In the genomic region with DNA sequence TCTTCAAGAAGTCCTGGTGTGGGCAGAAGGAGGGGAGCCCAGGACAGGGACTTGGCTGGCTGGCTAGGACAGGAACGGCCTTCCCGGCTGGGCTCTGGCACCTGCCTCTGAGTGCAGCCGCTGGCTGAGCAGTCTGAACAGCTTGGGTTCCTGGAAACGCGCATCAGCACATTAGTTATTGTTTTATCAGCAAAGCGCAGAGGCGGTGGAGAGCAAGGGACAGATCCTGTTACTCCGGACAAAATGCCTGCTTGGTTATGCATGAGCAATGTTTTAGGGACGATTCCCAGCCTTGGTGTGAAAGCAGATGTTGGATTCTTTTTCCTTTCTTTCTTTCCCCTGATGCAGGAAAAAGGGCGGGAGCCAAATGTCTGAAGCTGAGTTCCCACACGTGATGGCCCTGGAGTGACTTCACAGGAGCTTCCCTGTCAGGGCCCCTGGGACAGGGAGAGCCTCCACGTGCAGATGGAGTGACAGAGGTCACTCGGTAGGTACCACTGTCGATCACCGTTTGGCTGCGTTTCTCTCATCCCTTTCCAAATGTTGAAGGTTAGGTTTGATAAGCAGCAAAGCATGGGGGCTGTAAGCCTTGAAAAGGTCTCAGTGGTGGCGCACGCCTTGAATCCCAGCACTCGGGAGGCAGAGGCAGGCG, we compare ENCODE assay signal across 8 mouse cellular contexts.
DNase-seq lines count a peak whose midpoint lies in the region.

No protein-coding gene starts in this region.

- DNase-seq in adrenal gland, postnatal 10 days = peak; percentile 16
- DNase-seq in adrenal gland, adult 8-10 months = no peak
- peak; percentile 7 for DNase-seq in ovary, postnatal 10 days (ENCODE audit: low spot score)
- DNase-seq in ovary, adult 18-20 months (ENCODE audit: low spot score) = no peak
- DNase-seq in kidney, postnatal 14 days = peak; percentile 57
- peak; percentile 7 to 50 for DNase-seq in urinary bladder, postnatal 36 days (ENCODE audit: low spot score in 2 of 2)
- DNase-seq in thymus, postnatal 4 days = no peak
- no peak for DNase-seq in frontal cortex, postnatal 36 days (ENCODE audit: low spot score in 2 of 2)

Comparison
In these comparisons a context has a peak if more than half of its experiments do, and no peak if none do; other contexts are left out.
1. DNase-seq: peak in adrenal gland, postnatal 10 days (single experiment), ovary, postnatal 10 days (single experiment), kidney, postnatal 14 days (single experiment) and urinary bladder, postnatal 36 days (2 of 2); none in adrenal gland, adult 8-10 months (single experiment), ovary, adult 18-20 months (single experiment), thymus, postnatal 4 days (single experiment) and frontal cortex, postnatal 36 days (0 of 2).